Mouse (Mus musculus): ENCODE measurements around the gene Lhb.

DNA sequence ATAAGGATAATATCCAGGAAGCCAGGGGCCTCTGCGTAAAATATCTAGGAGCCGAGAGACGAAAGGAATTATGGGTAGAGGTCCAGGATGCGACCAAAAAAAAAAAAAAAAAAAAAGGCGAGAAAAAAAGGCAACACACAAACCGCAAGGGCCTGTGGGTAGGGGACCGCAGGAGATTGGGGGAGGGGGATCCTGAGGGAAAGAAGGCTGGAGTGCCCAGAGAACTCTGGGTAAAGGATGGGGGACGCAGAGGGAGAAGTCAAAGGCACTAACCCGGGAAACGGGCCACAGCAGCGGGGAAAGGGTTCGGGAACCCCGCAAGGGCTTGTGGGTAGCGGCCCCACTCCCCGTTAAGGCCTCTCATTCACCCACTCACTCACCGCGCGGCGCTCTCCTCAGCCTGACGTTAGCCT is 25.5 kb upstream of the Lhb start:
- no peak for TF ChIP-seq CTCF (IDR thresholded peaks at IDR 0.05; ENCODE audit: insufficient read depth, low read depth, low read length)
- no peak for TF ChIP-seq POLR2A (IDR thresholded peaks at IDR 0.05; ENCODE audit: insufficient read depth, low read depth, low read length)
